Mouse (Mus musculus) small intestine, adult 2 months (tissue): ENCODE measurements around the gene Espn.

Source experiments
- CTCF ChIP-seq: fragments of 200-500 bp; IDR thresholded peaks from 2 replicates; pipeline ENCODE4 v1.5.1; 2012; ENCODE audit warnings: low read depth, mild to moderate bottlenecking, control low read depth, inconsistent platforms, low read length, moderate library complexity, mixed read lengths; ENCODE audit not compliant: insufficient replicate concordance, insufficient read length; ENCODE audit errors: extremely low read depth
- POLR2A ChIP-seq: fragments of 200-500 bp; IDR thresholded peaks from 2 replicates; pipeline ENCODE4 v1.6.1; 2012; ENCODE audit warnings: low read depth, mild to moderate bottlenecking, control low read depth, inconsistent platforms, low read length, moderate library complexity

GRCm38 (mm10) chr4:152201492-152201891 lies 49.3 kb upstream of the Espn start:
- TF ChIP-seq POLR2A, result no peak
- TF ChIP-seq CTCF, result no peak
